Mouse (Mus musculus) monocyte, adult 2 months (primary cell): ENCODE data around the gene Skap2.

Experiments
- DNase-seq, 2 experiments: peaks; one replicate each; pipeline ENCODE4 v3.0.0; 2022; ENCODE audit warnings: low spot score in 2 of 2, low read depth in 1 of 2

Skap2 gene

DNA sequence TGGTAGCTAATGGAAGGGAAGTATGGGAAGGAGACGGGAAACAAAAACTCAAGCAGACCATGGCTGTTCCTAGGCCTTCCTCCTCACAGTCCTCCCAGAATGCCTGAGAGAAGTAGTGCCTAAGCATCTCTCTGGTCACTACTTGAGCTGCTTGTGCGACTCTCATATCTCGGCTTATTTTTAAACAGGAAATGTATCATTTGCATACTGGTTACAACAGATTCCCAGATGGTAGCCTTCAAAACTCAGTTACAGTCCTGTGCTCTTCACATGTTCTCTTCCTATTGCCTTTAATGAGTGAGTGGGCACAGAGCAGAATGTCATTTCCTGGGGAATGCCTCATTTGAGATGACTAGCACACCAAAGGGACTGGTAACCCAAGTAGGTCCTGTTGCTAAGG lies 117.6 kb downstream of the Skap2 start:
- no peak for DNase-seq

DNA sequence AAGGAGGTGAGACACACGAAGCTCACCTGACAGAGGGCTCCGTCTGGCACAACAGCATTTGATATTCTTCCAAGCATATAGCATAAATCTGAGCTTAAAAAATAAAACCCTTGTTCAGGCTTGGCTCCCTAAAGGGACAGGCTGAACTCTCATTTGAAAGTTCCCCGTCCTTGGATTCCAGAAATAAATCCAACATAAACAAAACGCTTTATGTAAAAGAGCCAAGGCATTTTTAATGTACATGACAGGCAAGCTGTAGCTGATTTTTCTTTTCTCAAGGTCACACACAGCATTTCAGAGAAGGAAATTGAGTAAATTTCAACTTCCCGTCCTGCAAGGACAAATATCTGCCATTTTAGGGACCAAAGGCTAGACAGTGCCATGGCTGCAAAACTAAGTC lies 122.0 kb downstream of the Skap2 start:
- no peak for DNase-seq

DNA sequence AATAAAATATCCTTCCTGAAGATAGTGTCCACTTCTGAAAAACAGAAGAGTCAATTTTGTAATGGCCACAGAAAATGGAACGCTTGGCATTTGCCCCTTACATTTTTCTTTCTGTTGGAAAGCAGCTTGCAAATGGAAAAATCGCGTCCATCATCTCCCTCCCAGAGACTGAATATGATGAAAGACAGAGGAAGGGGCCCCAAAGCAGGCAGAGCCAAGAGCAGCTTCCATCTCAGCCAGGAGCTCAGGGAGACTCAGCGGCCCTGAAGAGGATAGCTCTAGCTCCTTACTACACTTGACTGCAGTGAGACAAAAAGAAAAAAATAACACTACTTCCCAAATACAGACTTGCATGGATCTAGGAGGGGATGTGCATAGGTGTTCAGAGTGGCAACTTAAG lies 122.5 kb downstream of the Skap2 start:
- no peak for DNase-seq

DNA sequence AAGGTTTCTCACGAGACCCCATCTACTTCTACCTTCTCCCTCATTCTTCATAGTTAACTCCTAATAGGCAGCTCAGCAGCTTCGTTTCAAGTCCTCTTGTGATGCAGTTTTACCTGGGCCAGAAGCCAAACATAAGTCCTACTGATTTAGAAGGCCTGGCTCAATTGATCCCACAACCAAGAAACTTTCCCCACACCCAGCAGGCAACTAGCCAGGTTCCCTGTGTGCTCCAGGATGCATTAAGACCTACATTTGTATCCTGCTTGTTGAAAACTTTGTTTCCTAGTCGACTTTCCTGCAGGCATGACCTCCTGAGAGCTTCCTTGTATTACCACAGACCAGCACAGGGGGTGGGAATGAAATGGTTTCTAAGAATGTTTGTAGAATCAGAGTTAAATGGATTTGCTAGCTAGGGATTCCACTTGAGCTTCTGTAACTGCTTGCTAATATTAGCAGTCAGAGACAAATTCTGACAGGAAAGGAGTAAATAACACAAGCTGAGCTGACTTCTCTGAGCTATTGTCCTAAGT lies 125.4 kb downstream of the Skap2 start:
- no peak for DNase-seq

DNA sequence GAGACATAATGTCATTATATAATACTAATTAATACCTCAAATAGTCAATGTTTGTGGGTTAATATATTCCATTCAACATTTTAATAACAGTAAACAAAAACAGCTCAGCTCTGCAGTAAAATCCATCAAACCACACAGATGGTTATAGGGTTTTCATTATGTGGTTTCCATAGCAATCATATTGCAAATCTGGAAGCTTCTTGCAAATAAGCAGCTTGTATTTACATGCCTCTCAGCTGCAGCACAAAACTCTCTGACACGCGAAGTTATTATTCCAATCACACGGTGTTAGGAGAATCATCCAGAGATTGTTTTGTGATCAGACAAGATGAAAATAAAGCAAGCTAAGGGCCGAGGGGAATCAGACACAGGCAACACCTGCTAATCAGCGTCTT lies 129.5 kb downstream of the Skap2 start:
- no peak for DNase-seq

DNA sequence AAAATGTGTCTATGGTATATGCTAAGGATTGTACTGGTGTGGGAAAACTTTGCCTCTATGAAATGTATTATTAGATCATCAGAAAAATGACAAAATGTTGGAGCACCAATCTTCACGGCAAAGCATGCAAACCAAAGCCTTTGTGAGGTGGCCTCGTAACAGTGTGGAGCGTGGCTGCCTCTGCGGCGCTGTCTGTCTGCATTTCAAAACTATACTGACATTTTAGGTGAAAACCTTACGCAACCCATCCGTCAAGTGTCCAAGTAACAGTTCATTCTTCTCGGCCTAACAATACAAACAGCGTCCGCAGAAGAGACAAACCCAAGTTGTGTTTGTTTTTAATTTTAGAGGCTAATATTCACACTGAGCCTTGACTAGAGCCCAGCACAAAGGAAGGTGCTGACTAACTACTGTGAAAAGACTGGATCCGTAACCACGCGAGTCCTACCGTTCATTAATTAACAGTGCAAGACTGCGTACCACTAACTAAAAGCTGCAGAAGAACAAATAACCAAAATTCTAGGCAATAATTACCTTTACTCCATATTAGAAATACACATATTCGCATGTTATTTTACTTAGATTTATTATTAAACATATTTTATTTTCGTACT lies 130.0 kb downstream of the Skap2 start:
- no peak for DNase-seq

DNA sequence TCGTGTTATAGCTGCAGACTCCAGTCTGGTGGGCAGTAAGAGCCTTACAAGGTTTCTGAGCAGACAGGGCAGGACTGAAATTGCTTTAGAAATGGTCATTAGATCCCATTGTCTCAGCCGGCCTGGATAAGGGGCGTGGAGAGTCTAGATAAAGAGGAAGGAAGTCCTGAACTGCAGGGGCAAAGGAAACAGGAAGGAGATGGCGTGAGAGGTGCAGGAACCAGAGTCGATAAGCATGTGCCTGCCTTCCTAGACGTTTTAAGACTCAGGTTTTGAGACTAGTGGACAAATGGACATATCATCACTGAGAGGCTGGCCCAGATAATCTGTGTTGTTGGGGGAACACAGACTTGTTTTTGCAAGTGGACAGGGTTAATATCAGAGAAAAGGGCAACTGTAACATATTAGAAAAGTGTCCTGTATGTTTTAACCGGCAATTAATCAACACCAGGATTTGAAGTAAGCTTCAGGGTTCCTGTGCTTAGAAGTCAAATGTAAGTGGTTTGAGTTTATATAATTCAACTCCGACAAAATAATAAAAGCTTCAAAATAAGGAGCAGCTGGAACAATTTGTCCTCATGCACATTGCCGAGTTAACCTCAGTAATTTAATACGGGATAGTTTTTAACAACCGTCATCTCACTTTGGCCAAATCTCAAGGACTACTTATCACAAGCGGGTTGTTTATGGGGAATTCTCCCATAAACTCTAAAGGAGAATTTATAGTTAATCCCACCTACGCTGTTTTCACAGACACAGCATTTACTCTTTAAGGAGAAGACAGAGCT lies 131.0 kb downstream of the Skap2 start:
- DNase-seq, result peak; percentile 12 to 26

DNA sequence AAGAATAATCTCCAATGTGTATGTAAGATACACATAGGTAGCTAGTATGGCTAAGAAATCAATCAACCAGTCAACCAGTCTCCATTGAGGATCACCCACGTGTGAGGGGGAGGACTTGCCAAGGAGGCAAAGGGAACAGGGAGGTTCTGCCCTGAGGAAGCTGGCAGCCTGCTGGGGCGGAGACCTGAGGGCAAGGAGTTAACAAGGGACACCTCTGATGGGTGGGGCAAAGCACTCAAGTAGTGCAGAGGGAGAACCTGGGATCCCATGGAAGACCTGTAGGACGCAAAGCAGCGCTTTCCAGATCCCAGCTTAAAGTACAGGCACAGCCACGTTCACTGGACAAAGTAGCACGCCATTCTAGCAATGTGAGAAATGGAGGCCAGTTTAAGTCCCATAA lies 131.6 kb downstream of the Skap2 start:
- DNase-seq, result no peak

DNA sequence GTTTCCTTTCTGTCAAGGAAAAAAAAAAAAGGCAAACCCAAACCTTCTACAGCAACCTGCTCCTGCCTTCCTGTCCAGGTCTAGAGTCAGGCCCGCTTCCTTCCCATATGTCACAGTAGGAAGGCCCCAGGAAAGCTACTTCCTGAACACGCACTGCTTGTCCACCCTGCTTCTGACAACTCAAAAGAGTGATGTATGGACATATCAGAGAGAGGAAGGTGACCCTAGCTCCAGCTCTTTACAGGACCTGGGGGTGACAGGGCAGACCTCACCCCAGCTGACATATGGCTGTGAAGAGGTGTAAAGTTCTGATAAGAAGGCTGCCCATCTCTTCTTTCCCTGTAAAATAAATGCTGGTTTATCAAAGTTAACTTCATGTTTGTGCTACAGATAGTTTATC lies 133.8 kb downstream of the Skap2 start:
- DNase-seq, result no peak

DNA sequence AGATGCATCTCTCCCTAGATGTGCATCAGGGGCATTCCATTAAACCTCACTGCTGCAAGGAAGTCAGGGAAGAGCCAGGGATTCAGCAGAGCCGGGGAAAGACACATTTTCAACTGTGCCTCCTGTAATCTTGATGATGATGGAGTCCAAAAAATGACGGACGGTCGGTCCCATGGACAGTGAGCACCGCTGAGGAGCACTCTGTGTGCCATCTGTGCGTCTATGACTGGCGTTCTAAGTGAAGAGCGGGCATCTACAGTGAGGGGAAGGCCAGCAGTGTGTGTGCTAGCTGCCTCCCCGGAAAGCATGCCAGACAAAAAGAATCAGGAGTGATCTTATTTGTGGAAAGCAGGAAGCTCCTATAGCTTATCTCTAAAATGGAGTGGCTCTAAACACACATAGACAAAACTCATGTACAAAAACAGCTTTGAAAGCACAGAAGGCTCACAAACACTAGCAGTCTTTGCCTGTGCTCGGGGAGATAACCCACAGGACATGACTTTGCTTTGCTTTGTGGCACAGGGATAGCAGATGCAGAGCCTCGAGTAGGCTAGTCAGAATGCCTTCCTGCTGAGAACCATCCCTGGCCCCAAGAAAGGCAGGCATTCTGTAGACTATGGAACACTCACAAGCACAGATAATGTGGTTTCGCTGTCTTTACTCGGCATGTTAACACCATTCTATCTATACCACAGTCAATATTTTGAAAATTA lies 135.4 kb downstream of the Skap2 start:
- no peak for DNase-seq

DNA sequence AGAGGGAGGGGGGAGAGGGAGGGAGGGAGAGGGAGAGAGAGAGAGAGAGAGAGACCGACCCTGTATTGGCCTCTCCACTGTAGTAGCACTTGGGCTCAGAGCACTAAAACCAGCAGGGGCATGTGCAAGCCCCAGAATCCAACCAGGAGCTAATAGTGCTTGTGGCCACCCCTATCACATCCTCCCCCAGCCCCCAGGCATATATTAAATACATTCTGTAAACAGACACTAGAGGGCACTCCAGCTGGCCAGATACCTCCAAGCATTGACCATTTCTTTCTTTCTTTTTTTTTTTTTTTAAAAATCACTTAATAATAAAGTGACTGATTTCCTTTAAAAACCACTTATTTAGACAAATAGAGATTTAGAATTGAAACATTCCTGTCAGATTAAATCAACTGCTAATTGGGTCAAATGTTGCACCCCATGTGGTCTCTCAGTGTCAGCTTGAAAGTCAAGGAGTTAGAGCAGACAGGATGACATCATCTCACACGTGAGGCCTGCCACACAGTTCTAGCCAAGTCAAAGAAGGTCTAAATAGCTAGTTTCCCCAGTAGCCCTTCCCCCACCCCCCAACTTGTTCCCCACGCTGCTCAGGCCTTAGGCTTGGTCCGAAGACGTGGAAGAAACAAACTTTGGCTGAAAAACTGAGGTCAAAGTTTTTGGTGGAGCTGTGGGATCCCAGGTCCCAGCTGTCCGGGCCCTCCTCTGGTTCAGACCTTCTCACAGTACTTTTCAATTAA lies 136.3 kb downstream of the Skap2 start:
- no peak for DNase-seq

DNA sequence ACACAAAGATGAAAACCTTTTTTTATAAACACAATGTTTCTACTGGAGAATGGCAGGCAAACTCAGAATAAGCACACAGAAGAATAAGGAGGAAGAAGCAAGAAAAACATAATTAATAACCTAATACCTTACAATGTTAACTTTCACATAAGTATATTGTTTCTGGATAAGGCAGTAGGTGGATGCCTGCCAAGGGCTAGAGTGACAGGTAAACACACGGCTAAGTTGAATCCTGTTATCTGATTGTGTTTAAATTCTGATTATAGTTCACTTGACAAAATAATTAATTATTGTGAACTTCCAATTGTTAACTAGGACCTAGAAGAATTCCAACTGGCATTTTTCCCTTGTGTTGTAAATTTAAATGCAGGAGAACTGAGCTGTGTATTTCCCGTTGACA lies 138.3 kb downstream of the Skap2 start:
- no peak for DNase-seq

DNA sequence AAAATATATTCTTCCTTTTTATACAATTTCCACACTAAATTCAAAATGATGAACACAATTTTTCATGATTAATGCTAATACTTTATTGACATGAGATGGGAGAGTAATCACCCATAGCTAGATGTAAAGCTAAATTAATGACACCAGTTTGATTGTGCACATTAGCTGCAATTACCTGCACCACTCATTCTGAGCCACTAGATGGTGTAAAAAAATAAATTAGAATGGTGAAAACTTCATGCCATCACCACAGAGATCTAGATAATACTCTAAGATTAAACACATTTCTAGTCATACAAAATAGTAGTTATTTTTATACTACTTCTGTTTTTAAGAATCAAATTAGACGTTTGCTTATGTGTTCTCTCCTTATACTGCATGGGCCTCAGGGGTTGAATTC lies 141.2 kb downstream of the Skap2 start:
- DNase-seq, result no peak

DNA sequence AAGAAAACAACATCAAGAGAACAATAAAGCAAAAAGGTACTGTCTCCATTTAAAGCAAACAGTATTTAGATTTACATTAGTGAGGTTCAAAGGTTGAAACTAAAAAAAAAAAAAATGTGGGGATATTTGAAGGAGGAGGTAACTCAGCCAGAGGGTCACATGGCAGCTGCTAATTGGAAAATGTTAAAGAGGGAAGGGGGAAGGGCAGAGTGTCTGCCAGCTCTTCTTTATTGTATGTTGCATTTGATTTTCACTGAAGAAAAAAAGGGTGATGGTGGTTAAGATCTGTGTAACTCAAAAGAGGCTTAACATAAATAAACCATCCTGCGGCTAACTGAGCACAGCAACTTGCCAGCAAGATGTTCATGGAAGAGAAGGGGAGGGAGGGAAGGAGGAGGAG lies 142.1 kb downstream of the Skap2 start:
- DNase-seq, result no peak

DNA sequence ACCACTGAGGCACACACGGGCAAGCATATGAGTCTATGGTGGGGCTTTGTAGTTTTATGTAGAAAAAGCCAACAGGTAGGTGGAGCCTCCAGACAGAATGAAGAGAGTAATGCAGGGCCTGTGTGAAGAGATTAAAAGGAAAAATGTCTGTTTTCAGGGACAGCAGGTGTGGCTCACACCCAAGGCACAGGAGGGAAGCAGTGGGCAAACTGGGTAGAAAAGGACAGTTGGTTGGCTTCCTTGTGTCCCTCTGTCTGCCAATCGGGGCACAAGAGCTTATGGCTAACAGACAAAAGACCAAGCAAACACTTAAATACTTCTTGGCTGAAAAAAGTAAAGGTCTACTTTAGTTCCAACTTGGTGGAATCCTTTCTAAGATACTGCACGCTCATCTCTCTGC lies 145.8 kb downstream of the Skap2 start:
- no peak for DNase-seq

DNA sequence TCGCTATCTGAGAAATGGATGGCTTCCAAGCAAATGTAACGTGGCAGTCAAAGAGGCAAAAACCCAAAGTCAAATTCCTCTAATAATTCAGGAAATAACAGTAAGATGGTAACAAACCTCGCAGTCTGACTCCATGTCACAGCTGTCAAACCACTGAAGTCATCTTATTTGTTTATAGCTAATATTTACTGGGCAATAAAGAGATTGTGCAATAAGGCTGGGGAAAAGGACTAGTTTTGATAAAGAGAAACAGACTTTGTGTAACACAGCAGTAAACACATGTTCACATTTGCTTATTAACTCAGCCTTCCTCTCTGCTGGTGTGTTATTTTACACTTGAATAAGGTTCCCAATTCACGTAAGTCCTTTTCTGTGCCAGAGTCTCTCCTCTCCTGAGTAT lies 148.8 kb downstream of the Skap2 start:
- no peak for DNase-seq

DNA sequence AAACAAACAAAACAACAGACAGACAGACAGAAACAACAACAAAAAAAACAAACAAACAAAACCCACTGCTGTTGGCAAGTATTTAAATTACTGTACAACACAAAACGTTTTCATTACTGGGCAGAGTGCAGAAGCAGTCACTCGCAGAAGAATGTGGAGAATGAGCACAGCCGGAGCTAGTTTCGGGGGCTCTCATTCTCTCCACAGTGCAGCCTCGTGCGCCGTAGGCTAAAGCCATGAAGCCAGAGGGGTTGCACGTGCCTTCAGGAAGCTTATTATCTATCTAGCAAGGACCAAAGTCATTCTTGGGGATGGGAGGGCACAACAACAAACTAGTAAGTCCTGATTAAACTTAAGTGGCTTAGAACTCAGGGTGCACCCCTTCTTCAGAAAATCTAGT lies 152.0 kb downstream of the Skap2 start:
- DNase-seq, result no peak

DNA sequence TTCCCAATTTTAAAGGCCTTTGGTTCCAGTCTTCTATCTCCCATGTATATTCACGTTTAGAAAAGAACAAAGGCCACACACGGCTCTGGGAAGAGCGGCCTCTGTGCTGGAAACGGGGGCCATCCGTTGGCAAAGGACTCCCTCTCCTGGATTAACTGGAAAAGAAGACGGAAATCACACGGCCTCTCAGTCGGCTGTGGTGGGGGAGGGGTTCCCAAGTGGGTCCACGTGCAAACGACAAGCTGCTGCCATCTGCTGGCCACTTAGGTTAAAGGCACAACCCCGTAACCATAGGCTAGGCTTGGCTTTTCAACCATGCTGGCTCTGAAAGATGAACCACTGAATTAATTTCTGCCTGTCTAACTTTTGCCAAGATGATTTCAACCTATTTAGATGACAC lies 154.5 kb downstream of the Skap2 start:
- peak; percentile 30 to 45 for DNase-seq

DNA sequence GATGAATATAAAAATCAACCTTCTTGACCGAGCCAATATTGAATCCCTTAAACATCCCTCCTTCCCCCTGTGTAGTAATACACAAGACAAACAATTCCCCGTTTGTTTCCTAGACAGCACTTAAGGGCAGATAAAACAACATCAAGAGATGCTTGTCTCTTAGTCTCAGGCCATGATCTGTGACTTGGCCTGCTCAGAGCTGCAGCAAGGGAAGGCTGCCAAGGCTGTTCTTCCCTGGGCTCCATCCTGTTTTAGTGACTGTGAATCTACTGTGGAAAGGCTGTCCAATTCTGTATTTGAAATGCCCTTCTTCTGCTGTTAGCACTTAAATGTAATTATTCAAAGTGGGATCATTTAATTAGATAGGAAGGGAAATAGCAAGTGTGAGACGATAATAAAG lies 159.1 kb downstream of the Skap2 start:
- no peak for DNase-seq

DNA sequence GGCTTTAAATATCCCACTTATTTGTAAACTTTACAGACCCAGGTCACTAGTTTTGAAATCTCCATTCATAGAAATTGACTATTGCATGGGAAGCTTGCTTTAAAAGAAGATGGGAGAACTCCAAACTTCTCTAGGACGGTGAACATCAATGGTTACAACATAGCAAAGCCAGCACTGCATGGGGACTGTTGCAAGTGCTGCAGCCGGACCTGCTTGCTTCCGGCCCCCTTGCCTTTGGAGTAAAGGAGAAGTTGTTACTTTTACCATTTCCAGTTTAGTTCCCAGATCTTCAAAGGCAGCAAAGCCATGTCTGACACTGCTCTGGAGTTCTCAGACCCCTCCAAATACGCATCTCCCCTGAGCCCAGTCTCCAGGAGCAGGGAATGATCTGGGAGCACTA lies 159.7 kb downstream of the Skap2 start:
- DNase-seq, result peak in 1 of 2 experiments; percentile 3

DNA sequence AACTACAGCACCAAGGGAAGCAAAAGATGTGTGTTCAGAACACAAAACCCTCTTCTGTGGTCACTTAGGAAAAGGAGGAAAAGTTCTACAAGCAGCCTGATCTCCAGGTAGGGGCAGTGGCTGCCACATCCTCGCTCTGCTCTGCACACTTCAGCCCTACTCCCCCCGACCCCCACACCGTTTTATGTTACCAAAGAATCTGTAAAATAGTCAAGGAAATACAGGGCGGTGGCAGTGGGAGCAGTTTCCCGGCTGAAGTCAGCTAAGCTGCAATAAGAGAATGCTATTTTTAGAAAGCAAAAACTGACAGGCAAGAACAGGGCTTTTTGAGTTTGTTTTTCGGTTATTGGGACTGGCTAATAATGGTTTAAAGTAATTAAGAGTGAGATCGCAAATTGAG lies 160.8 kb downstream of the Skap2 start:
- no peak for DNase-seq
